Mouse (Mus musculus) kidney, adult 2 months (tissue): ENCODE data around the gene Sema4a. TPM values are rescaled to one million over a fixed set of nuclear protein-coding genes. Genes with fewer than 3 reads are reported as not detected.

Source experiments
- DNase-seq: peaks from one replicate; pipeline ENCODE4 v3.0.0; 2021
- H3K27ac ChIP-seq: fragments of 200-500 bp; 2 replicates; pipeline ENCODE4 v1.5.1; 2012; ENCODE audit warnings: low read depth, low read length, control low read depth, inconsistent platforms; ENCODE audit not compliant: insufficient read depth
- H3K27me3 ChIP-seq: fragments of 200-500 bp; replicated peaks from 2 replicates; pipeline ENCODE4 v1.6.1; 2012; ENCODE audit warnings: mild to moderate bottlenecking, moderate library complexity, low read length, inconsistent platforms; ENCODE audit not compliant: control insufficient read depth, insufficient read depth
- H3K36me3 ChIP-seq: fragments of 200-500 bp; 2 replicates; pipeline ENCODE4 v1.6.1; 2012; ENCODE audit warnings: mild to moderate bottlenecking, moderate library complexity, low read length, inconsistent platforms; ENCODE audit not compliant: control insufficient read depth, insufficient read depth
- H3K4me1 ChIP-seq: fragments of 200-500 bp; 2 replicates; pipeline ENCODE4 v1.6.1; 2011; ENCODE audit warnings: low read length; ENCODE audit not compliant: control insufficient read depth, insufficient read depth
- H3K4me3 ChIP-seq: fragments of 200-500 bp; 2 replicates; pipeline ENCODE4 v1.5.1; 2011; ENCODE audit warnings: mild to moderate bottlenecking, low read depth, low read length, control low read depth; ENCODE audit not compliant: insufficient read depth
- CTCF ChIP-seq: fragments of 200-500 bp; conservative IDR thresholded peaks from 2 replicates; pipeline ENCODE4 v1.5.1; 2011; ENCODE audit warnings: low read depth, mild to moderate bottlenecking, control low read depth, low read length, moderate library complexity, mixed read lengths; ENCODE audit not compliant: insufficient read depth, insufficient read length
- POLR2A ChIP-seq: fragments of 200-500 bp; IDR thresholded peaks from one replicate; pipeline ENCODE4 v1.6.1; 2011; ENCODE audit warnings: low read depth, low read length, control low read depth
- WGBS: fragments of 180-500 bp; shearing (Covaris S2); methylation state at CpG from one replicate; pipeline ENCODE4 v1.1.7; 2018; 5-methylcytosine and 5-hydroxymethylcytosine counted together
- polyA plus RNA-seq: library from polyadenylated mRNA; depleted of rRNA; stranded (reverse); fragments of >200 nt; gene quantifications from 2 replicates; pipeline ENCODE4 v1.2.3, GENCODE M21; 2012

Gene Sema4a
- polyA plus RNA-seq, 1 experiment = 176 TPM

DNA sequence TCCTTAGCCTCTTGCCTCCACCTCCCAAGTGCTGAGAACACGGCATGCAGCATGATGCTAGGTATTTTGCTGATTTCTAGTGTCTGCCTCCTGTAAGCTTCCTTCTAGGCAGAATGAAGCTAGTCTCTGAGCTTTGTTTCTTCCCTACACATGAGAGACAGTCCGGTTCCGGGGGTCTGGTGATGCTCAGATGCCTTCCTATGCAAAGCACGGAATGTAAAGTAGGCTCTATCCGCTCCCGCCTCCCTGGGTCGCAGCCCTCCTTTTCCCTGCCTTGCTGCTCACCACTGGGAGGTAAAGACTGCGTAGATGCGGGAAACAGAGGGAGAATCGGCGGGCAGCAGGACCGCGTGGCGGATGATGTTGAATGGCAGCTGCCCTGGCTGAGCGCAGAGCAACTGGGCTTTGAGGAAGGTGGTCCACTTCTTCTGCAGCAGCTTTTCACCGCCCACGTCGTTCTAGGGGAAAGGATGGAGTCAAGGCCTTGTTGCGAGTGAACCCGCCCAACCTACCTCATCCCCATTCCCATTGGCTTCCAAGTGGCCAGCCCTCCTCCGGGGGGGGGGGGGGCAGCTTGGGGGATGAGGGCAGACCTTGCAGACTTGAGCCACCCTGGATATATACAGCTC lies 11.5 kb downstream of the Sema4a start:
- H3K4me3 ChIP-seq = no peak overlapping the region
- peaks cover 15% of the 10 kb centered on the region; the same call in 1 of the 2 replicates for H3K4me1 ChIP-seq
- TF ChIP-seq CTCF (no peak), POLR2A (no peak)
- DNase-seq = no peak
- no peaks in the 10 kb centered on the region for H3K27me3 ChIP-seq
- peaks cover 1% of the 10 kb centered on the region; the same call in 1 of the 2 replicates for H3K36me3 ChIP-seq
- no peak overlapping the region for H3K27ac ChIP-seq
- 46% methylated on average over 21 of the region's 21 CpGs for WGBS

DNA sequence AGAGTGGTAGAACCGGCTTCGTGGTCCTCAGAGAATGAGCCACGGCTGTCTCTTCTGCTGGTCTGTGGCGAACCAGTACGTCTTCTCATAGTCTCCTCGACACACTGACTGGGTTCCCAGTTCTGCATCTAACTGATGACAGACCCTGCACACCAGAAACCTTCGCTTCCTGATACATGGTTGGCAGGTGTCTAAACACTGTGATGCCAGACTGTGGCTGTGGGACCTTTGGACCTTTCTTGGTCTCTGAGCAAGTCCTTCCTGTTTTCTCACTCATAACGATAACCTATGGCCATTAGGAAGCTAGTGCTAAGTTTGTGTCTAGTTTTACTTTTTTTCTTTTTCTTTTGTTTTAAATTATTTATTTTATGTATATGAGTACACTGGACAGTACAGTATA lies 12.5 kb downstream of the Sema4a start:
- no peak overlapping the region for H3K27ac ChIP-seq
- no peak overlapping the region for H3K4me3 ChIP-seq
- 70% methylated on average over 8 of the region's 8 CpGs for WGBS
- TF ChIP-seq POLR2A (no peak), CTCF (no peak)
- peaks cover 1% of the 10 kb centered on the region; the same call in 1 of the 2 replicates for H3K36me3 ChIP-seq
- H3K4me1 ChIP-seq = peaks cover 7% of the 10 kb centered on the region; the same call in 1 of the 2 replicates
- DNase-seq = no peak
- H3K27me3 ChIP-seq = no peaks in the 10 kb centered on the region

DNA sequence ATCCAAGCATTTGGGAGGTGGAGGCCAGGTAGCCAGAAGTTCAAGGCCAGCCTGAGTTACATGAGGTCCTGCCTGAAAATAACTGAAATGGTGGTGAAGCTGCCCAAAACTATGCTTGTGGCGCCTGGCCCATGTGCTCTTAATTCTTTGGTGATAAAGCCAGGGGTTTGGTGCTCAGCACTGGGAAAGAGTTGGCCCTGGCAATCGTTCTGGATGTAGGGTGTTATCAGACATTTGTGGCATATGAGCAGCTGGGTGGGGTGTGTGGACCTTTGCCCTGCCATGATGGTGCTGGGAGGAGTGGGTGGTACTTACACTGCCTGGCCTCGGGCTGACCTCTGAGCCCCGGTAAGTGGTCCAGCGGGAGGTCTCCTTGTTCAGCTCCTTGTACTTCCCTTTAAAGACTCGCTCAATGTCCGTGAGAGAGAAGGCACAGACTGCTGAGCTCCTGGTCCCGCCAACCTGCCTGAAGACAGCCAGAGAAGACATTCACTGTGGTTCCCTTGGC lies 13.3 kb downstream of the Sema4a start:
- H3K27ac ChIP-seq = no peak overlapping the region
- peaks cover 1% of the 10 kb centered on the region; the same call in 1 of the 2 replicates for H3K36me3 ChIP-seq
- WGBS = 55% methylated on average over 8 of the region's 8 CpGs
- no peak overlapping the region for H3K4me3 ChIP-seq
- no peaks in the 10 kb centered on the region for H3K27me3 ChIP-seq
- H3K4me1 ChIP-seq = peaks cover 4% of the 10 kb centered on the region; the same call in 1 of the 2 replicates
- DNase-seq = no peak
- no peak for TF ChIP-seq POLR2A

DNA sequence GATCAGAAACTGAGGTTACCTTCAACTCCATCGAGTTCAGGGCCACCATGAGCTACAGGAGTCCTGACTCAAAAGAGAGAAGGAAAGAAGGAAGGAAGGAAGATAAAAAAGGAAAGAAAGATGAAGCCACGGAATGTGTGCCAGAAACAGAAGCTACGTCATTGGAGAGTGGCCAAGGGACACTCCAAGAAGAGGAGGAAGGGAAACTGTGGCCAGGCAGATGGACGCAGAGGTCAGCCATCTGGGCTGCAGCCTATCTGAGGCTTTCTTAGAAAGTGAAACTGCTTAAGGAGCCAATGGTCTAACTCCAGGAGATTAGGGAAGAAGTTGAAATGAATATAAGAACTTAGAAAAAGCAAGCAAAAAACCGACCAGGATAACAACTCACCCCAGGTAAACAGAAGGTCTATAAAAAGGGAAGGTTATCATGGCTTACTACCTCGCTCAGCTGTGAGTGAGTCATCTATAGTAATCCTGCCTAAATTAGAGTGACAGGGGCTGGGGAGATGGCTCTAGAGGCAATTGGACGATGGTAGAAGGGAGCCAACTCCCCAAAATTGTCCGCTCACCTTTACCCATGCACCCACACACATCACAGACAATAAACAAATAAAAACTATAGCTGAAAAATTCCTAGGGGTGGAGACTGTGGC lies 14.4 kb downstream of the Sema4a start:
- Histone ChIP-seq H3K4me1 (peaks cover 4% of the 10 kb centered on the region; the same call in 1 of the 2 replicates), H3K4me3 (no peak overlapping the region), H3K27me3 (no peaks in the 10 kb centered on the region), H3K36me3 (peaks cover 1% of the 10 kb centered on the region; the same call in 1 of the 2 replicates), H3K27ac (0 out of 2 replicates have a peak overlapping the region, but pooled peaks have one; percentile 9)
- no peak for TF ChIP-seq POLR2A
- no peak for TF ChIP-seq CTCF
- DNase-seq = no peak
- WGBS = 61% methylated on average over 8 of the region's 8 CpGs

DNA sequence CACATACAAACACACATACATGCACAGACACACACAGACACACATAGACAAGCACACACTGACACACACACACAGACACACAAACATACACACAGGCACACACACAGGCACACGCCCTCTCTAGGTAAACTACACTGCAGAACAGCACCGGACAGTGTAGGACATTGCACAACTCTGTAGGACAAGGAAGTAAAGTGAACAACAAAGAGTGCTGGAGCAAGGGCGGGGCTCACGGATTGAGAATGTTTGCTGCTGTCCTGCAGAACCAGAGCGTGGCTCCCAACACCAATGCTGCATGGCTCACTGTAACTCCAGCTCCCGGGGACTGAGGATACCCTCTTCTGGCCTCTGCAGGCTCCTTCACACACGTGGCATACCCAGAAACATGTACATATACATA lies 18.1 kb downstream of the Sema4a start:
- Histone ChIP-seq H3K27ac (peak overlapping the region; percentile 2; the same call in 1 of the 2 replicates), H3K4me3 (no peak overlapping the region), H3K36me3 (peaks cover 1% of the 10 kb centered on the region; the same call in 1 of the 2 replicates), H3K27me3 (no peaks in the 10 kb centered on the region), H3K4me1 (peaks cover 27% of the 10 kb centered on the region)
- no peak for DNase-seq
- 62% methylated on average over 7 of the region's 7 CpGs for WGBS
- TF ChIP-seq POLR2A = no peak
- no peak for TF ChIP-seq CTCF

DNA sequence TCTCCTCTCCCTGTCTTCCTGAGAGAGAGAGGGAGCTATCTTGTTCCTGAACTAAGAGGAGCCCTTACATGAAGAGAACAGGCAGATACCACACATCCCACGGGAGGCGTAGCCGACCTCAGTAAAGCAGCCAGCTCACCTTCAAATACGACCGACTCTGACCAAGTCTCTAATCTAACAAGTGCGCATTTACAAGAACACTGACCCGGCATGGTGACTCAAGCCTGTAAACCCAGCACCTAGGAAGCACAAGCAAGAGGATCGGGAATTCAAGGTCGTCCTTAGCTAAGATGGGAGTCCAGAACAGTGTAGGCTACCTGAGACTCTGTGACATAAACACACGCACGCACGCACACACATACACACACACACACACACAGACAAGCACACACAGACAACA lies 18.5 kb downstream of the Sema4a start:
- Histone ChIP-seq H3K27ac (peak overlapping the region; percentile 2; the same call in 1 of the 2 replicates), H3K27me3 (no peaks in the 10 kb centered on the region), H3K4me3 (no peak overlapping the region), H3K4me1 (peaks cover 28% of the 10 kb centered on the region), H3K36me3 (peaks cover 1% of the 10 kb centered on the region; the same call in 1 of the 2 replicates)
- no peak for TF ChIP-seq CTCF
- TF ChIP-seq POLR2A = no peak
- DNase-seq = no peak
- 69% methylated on average over 12 of the region's 12 CpGs for WGBS
